Mouse (Mus musculus): ENCODE measurements around the gene Gm10100. TPM values are rescaled to one million over a fixed set of nuclear protein-coding genes. Genes with fewer than 3 reads are reported as not detected.
"Not testable (repeated sequence)": the region's sequence is repeated elsewhere in the genome, so short reads cannot be mapped to it uniquely, and the experiment has no call there.

Gm10100 gene
- polyA plus RNA-seq (2012), result not detected in 2 replicates

DNA sequence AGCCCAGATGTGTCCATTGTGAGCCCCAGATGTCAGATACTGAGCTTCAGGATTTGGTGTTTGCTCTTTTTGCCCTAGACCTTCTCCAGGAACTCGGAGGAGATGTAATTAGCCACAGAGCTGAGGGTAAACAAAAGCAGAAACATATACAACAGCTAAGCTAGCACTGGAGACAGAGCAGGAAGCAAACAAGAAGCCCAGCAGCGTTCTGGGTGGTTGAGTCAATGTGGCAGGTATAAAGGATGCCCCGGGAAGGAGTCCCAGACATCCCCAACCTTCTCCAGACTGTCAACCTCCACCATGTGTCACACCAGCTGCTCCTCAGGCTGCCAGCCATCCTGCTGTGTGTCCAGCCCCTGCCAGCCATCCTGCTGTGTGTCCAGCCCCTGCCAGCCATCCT is at the start of gene Gm10100:
TSS of gene Gm10100 (plus strand) at position 301 of the 400 bp plus-strand sequence.
- TF ChIP-seq GATA1 (IDR thresholded peaks at IDR 0.05; ENCODE audit: low read length), result no peak

- no peak for TF ChIP-seq GATA1 (IDR thresholded peaks at IDR 0.05; ENCODE audit: low read length)
Observed at GRCm38 (mm10) chr10:77677562-77677961, 48.7 kb upstream of the Gm10100 start.

DNA sequence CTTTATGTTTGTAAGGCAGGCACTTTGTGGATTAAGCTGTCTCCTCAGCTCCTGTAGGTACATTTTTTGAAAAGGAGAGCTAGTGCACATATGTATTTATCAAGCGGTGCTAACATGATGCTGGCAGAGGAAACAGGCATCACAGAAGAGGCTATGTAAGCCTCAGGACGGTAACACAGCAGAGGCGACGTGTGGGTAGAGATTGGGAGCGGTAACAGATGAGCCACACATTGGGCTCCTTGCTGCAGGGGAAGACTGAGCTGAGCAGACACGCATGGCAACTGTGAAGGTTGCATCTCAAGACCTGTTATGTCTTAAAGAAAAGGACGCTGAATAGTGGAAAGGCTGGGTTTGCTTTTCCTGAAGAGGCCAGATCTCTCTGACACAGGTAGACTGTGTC is 43.3 kb upstream of the Gm10100 start:
- no peak for TF ChIP-seq GATA1 (IDR thresholded peaks at IDR 0.05; ENCODE audit: low read length)

GRCm38 (mm10) chr10:77684181-77684580 is 42.1 kb upstream of the Gm10100 start:
- TF ChIP-seq GATA1 (IDR thresholded peaks at IDR 0.05; ENCODE audit: low read length), result no peak

DNA sequence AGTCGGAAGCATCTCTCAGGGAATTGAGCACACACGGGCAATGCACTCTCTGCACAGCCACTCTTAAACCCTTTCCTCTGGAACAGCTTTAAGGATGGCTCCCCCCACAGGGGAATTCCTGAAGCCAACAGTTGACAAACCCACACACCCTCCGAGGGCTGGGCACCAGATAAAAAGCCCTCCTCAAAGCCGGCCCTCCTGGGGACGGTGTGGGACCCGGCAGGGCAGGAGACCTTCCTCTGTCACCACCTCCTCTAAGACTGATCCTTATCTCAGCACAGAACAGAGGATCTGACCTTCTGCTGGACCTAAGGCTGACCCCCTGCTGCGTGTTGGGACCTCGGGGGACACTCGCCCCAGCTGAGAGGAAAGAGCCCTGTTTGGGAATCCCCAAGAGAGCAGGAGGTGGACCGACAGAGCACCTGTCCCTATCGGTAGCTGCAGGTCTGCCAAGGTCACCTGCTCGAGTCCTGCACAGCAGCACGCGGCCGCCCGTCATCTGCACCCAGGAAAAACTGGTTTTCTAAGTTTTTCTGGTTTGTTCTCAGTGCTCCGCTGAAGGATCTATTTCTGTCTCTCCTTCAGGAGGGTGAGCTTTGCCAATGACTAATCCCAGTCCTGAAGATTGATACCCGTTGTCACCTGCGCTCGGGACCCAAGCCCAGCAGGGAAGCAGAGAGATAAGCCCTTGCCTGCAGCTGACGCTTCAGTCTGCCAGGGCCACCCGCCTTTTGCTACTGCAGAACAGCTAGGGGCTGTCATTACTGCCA is 40.2 kb upstream of the Gm10100 start, which contains the start of gene Tspear:
TSS of gene Tspear (plus strand) at position 675 of the 770 bp plus-strand sequence.
- TF ChIP-seq GATA1 (IDR thresholded peaks at IDR 0.05; ENCODE audit: low read length), result no peak

- TF ChIP-seq GATA1 (IDR thresholded peaks at IDR 0.05; ENCODE audit: low read length), result no peak
Observed at GRCm38 (mm10) chr10:77687021-77687420, 39.3 kb upstream of the Gm10100 start.

GRCm38 (mm10) chr10:77690356-77690807 is 35.9 kb upstream of the Gm10100 start, which contains the start of gene Gm19402:
Gm19402 (minus strand) TSS chr10:77690757.
- TF ChIP-seq GATA1 (IDR thresholded peaks at IDR 0.05; ENCODE audit: low read length), result not testable (repeated sequence)

DNA sequence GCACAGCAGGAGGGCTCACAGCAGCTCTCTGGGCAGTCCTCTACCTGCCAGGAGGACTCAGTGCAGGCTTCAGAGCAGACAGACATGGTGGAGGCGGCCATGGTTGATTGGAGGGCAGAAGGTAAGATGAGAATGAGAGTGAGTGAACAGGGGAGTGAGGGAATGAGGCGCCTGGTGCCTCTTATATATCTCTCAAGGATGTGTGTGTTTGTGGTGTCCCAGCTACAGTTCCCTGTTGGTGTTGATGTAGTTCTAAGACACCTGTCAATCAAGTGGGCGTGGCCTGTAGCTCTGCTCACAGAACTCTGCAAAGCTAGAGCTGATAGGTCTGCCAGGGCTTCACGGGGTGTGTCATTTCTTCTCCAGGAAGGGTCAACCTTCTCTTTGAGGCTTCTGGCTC is 29.2 kb upstream of the Gm10100 start, which contains the start of gene Gm9508:
TSS of gene Gm9508 (minus strand) at position 101 of the 400 bp plus-strand sequence.
- no peak for TF ChIP-seq GATA1 (IDR thresholded peaks at IDR 0.05; ENCODE audit: low read length)

GRCm38 (mm10) chr10:77706326-77706725 is 20.0 kb upstream of the Gm10100 start, which contains the start of gene Gm10272:
Gm10272 (plus strand) TSS chr10:77706626.
- TF ChIP-seq GATA1 (IDR thresholded peaks at IDR 0.05; ENCODE audit: low read length), result no peak

DNA sequence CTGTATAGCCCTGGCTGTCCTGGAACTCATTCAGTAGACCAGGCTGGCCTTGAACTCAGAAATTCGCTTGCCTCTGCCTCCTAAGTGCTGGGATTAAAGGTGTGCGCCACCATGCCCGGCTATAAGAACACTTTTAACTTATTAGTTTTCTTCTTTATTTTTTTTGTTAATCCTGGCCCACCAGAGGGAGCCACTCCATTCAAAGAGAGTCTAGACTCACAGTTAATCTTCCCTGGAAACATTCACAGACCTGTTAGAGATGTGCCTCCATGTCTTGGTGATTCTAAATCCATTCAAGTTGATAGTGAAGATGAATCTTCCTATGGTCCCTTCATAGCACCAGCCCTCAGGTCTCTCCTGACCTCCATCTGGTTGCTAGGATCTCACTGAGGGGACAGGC is 16.5 kb upstream of the Gm10100 start:
- no peak for TF ChIP-seq GATA1 (IDR thresholded peaks at IDR 0.05; ENCODE audit: low read length)

GRCm38 (mm10) chr10:77711157-77711556 is 15.1 kb upstream of the Gm10100 start, which contains the start of gene Gm10024:
Gm10024 (plus strand) TSS chr10:77711457.
- TF ChIP-seq GATA1 (IDR thresholded peaks at IDR 0.05; ENCODE audit: low read length), result not testable (repeated sequence)

DNA sequence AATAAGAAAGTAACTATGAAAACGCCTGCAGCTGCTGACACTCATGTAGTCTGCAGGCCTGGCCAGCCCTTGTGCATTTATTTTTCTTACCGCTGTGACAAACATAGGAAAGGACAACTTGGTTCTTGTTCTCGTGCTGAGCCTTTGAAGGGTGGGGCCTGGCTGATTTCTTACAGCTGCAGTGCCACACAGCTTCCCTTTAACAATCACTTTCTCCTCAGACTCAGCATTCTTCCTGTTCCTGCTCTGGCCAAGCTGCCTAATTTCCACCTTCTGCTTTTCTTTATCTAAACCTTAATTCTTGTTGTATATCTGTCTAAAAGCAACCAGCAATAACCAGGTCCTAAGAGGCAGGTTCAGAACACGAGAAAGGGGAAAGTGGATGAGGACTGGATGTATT is 12.6 kb upstream of the Gm10100 start:
- no peak for TF ChIP-seq GATA1 (IDR thresholded peaks at IDR 0.05; ENCODE audit: low read length)

- no peak for TF ChIP-seq GATA1 (IDR thresholded peaks at IDR 0.05; ENCODE audit: low read length)
Observed at GRCm38 (mm10) chr10:77715507-77715906, 10.8 kb upstream of the Gm10100 start, which contains the start of gene Gm10142. Gm10142 (plus strand) TSS chr10:77715807.

- TF ChIP-seq GATA1 (IDR thresholded peaks at IDR 0.05; ENCODE audit: low read length), result not testable (repeated sequence)
Observed at GRCm38 (mm10) chr10:77720299-77720698, 6.0 kb upstream of the Gm10100 start, which contains the start of gene Krtap12-1. Krtap12-1 (plus strand) TSS chr10:77720599.

DNA sequence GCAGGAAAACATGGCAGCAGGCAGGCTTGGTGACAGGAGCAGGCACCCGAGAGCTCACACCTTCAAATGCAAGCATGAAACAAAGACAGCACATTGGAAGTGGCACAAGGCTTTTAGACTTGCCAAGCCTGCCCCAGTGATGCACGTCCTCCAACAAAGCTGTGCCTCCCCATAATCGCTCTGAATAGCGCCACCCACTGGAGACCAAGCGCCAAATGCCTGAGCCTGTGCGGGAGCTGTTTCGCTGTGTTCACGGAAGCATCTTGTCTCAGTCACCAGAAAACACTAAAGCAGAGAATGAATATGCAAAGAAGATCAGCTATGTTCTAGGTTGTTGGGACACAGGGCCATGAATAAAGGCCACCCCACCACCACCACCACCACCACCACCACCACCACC is 1.4 kb upstream of the Gm10100 start:
- no peak for TF ChIP-seq GATA1 (IDR thresholded peaks at IDR 0.05; ENCODE audit: low read length)

DNA sequence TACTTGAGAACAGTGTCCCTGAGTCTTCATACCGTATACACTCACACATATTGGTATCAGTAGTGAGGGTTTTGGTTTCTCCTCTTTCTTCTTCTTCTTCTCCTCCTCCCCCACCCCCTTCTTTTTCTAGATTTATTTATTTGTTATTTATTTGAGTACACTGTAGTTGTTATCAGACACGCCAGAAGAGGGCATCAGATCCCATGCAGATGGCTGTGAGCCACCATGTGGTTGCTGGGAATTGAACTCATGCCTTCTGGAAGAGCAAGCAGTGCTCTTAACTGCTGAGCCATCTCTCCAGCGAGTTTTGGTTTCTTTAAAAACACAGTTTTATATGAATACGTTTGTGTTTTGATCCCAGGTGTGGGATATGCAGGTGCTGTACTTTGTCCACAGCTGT is 2.0 kb downstream of the Gm10100 start:
- no peak for TF ChIP-seq GATA1 (IDR thresholded peaks at IDR 0.05; ENCODE audit: low read length)

DNA sequence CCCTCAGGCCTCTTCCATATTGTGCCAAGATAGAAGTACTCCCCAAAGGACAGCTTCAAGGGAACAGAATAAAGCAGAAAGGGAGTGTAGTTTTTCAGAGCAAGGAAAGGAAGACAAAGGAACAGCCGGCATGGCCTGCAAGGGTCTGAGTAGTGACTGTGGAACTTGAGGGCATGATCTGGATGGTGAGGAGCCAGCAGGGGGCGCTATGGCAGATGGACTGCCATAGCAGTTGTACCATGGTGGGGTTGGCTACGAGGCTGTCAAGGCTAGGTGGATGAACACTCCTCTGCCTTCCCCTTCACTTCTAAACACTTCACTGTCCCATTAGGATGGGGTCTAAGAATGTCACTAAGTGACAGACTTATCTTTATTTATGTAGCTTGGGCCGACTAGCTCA is 3.0 kb downstream of the Gm10100 start:
- no peak for TF ChIP-seq GATA1 (IDR thresholded peaks at IDR 0.05; ENCODE audit: low read length)
